Mouse (Mus musculus) intestine, embryonic 16.5 days (tissue): Measurements from ENCODE around the gene Zcrb1. TPM values are rescaled to one million over a fixed set of nuclear protein-coding genes. Genes with fewer than 3 reads are reported as not detected.
"Not testable (repeated sequence)": the region's sequence is repeated elsewhere in the genome, so short reads cannot be mapped to it uniquely, and the experiment has no call there.

Experiments used
- ATAC-seq: fragments of 200-750 bp; cut with Nextera tagmentation; 2 replicates; pipeline ENCODE4 v1.8.0; 2017; ENCODE audit warnings: moderate TSS enrichment, moderate library complexity
- H3K27ac ChIP-seq: fragments of 300-500 bp; sonication (generic); 2 replicates; pipeline ENCODE4 v1.5.1; 2014; ENCODE audit warnings: mild to moderate bottlenecking, low read length
- H3K27me3 ChIP-seq: fragments of 300-500 bp; sonication (generic); replicated peaks from 2 replicates; pipeline ENCODE4 v1.6.1; 2014; ENCODE audit warnings: low read length, control low read depth, mixed read lengths; ENCODE audit not compliant: control insufficient read depth, insufficient read depth
- H3K36me3 ChIP-seq: fragments of 300-500 bp; sonication (generic); 2 replicates; pipeline ENCODE4 v1.6.1; 2014; ENCODE audit warnings: low read length, control low read depth; ENCODE audit not compliant: control insufficient read depth, insufficient read depth
- H3K4me1 ChIP-seq: fragments of 300-500 bp; sonication (generic); 2 replicates; pipeline ENCODE4 v1.6.1; 2014; ENCODE audit warnings: low read length, control low read depth, mixed read lengths; ENCODE audit not compliant: control insufficient read depth, insufficient read depth
- H3K4me2 ChIP-seq: fragments of 300-500 bp; sonication (generic); 2 replicates; pipeline ENCODE4 v1.6.1; 2014; ENCODE audit warnings: low read depth, low read length, control low read depth
- H3K4me3 ChIP-seq: fragments of 300-500 bp; sonication (generic); 2 replicates; pipeline ENCODE4 v1.5.1; 2014; ENCODE audit warnings: mild to moderate bottlenecking, low read length
- H3K9ac ChIP-seq: fragments of 300-500 bp; sonication (generic); 2 replicates; pipeline ENCODE4 v1.6.1; 2014; ENCODE audit warnings: low read depth, low read length
- H3K9me3 ChIP-seq: fragments of 300-500 bp; sonication (generic); 2 replicates; pipeline ENCODE4 v1.6.1; 2016; ENCODE audit warnings: low read length, control low read depth; ENCODE audit not compliant: control insufficient read depth
- WGBS: fragments of 180-500 bp; shearing (Covaris S2); extraction: QIAGEN DNeasy Blood & Tissue Kit; methylation state at CpG from one replicate; pipeline ENCODE4 v1.1.7; 2014; 5-methylcytosine and 5-hydroxymethylcytosine counted together
- polyA plus RNA-seq: library from polyadenylated mRNA; unstranded; fragments of >200 nt; fragmentation: Nextera tagmentation; extraction: Ambion mirVana; gene quantifications from 2 replicates; pipeline ENCODE4 v1.2.1, GENCODE M21; 2015

The Zcrb1 gene
- polyA plus RNA-seq, 1 experiment from 2014 or later: 101 TPM

DNA sequence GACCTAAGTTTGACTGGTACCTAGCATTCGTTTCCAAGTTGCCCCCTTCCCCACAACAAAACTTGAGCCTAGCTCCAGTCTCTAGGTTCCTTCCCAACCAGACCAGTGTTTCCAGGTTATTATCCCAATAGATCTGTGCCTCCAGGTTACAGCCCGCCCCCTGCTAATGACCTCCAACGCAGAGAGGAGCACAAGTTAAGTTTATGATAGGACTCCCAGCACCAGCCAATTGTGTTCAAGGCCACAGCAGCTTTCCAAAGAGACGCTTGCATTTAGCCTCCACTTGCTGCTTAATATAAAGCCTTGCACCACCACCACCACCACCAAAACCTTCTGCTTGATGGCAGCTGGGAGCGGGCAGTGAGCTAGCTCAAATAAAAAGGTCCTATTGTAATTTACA, 16.8 kb downstream of the Zcrb1 start:
- Histone ChIP-seq H3K36me3 (peaks cover 7% of the 10 kb centered on the region), H3K4me1 (no peaks in the 10 kb centered on the region), H3K9ac (no peak overlapping the region), H3K27me3 (no peaks in the 10 kb centered on the region), H3K27ac (no peak overlapping the region), H3K4me3 (no peak overlapping the region), H3K9me3 (no peaks in the 10 kb centered on the region), H3K4me2 (no peak overlapping the region)
- WGBS: 54% methylated on average over 5 of the region's 5 CpGs
- no peak for ATAC-seq

DNA sequence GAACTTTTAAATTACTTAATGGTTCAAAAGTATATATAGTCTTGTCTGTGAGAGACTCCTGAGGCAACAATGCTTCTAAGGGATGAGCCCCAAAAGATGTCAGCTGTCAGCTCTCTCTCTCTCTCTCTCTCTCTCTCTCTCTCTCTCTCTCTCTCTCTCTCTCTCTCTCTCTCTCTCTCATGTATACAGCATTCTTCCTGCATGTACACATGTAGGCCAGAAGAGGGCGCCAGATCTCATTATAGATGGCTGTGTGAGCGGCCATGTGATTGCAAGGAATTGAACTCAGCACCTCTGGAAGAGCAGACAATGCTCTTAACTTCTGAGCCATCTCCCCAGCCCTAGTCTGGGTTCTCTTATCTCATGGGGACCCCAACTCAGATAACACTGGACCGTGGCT, 19.0 kb downstream of the Zcrb1 start:
- no peaks in the 10 kb centered on the region for H3K9me3 ChIP-seq
- 83% methylated on average over 3 of the region's 3 CpGs for WGBS
- no peak overlapping the region for H3K4me2 ChIP-seq
- no peaks in the 10 kb centered on the region for H3K4me1 ChIP-seq
- no peak overlapping the region for H3K4me3 ChIP-seq
- no peak overlapping the region for H3K9ac ChIP-seq
- H3K27ac ChIP-seq: no peak overlapping the region
- H3K36me3 ChIP-seq: no peaks in the 10 kb centered on the region
- ATAC-seq: no peak
- no peaks in the 10 kb centered on the region for H3K27me3 ChIP-seq

DNA sequence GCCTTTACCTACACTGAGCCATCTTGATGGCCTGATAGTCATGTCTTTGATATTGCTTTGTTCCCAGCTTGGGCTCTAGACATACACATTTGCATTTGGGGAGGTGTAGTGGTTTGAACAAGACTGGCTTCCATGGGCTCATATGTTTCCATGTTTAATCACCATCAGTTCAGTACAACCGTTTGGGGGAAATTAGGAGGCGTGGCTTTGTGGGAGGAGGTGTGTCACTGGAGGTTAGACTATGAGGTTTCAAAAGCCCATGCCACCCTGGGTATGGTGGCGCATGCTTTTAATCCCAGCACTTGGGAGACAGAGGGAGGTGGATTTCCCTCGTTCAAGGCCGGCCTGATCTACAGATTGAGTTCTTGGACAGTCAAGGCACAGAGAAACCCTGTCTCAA, 22.4 kb downstream of the Zcrb1 start:
- Histone ChIP-seq H3K36me3 (no peaks in the 10 kb centered on the region), H3K4me2 (no peak overlapping the region), H3K27ac (no peak overlapping the region), H3K4me1 (no peaks in the 10 kb centered on the region), H3K27me3 (no peaks in the 10 kb centered on the region), H3K9me3 (no peaks in the 10 kb centered on the region), H3K9ac (no peak overlapping the region), H3K4me3 (no peak overlapping the region)
- 92% methylated on average over 5 of the region's 5 CpGs for WGBS
- no peak for ATAC-seq

DNA sequence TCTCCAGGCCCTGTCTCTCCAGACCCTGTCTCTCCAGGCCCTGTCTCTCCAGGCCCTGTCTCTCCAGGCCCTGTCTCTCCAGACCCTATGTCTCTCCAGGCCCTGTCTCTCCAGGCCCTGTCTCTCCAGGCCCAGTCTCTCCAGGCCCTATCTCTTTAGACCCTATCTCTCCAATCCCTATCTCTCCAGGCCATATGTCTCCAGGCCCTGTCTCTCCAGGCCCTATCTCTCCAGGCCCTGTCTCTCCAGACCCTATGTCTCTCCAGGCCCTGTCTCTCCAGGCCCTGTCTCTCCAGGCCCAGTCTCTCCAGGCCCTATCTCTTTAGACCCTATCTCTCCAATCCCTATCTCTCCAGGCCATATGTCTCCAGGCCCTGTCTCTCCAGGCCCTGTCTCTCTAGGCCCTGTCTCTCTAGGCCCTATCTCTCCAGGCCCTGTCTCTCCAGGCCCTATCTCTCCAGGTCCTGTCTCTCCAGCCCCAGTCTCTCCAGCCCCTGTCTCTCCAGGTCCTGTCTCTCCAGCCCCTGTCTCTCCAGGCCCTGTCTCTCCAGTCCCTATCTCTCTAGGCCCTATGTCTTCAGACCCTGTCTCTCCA, 25.5 kb downstream of the Zcrb1 start:
- not testable (repeated sequence) for H3K4me1 ChIP-seq, H3K27ac ChIP-seq, H3K9me3 ChIP-seq, H3K4me3 ChIP-seq, H3K27me3 ChIP-seq, H3K9ac ChIP-seq, H3K4me2 ChIP-seq, ATAC-seq, H3K36me3 ChIP-seq

DNA sequence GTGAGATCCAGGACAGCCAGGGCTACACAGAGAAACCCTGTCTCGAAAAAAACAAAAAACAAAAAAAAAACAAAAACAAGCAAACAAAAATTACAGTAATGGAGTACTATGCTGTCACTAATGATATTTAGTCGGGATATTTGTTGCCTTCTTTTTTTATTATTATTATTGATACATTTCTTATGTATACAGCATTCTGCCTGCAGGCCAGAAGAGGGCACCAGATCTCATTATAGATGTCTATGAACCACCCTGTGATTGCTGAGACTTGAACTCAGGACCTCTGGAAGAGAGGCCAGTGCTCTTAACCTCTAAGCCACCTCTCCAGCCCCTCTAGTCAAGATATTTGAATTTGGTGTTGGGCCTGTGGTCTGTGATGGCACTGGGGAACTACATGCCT, 26.3 kb downstream of the Zcrb1 start:
- Histone ChIP-seq H3K27ac (no peak overlapping the region), H3K9me3 (no peaks in the 10 kb centered on the region), H3K9ac (no peak overlapping the region), H3K4me2 (no peak overlapping the region), H3K4me1 (no peaks in the 10 kb centered on the region), H3K4me3 (no peak overlapping the region), H3K36me3 (no peaks in the 10 kb centered on the region), H3K27me3 (no peaks in the 10 kb centered on the region)
- WGBS: 84% methylated on average over 2 of the region's 2 CpGs
- ATAC-seq: no peak

DNA sequence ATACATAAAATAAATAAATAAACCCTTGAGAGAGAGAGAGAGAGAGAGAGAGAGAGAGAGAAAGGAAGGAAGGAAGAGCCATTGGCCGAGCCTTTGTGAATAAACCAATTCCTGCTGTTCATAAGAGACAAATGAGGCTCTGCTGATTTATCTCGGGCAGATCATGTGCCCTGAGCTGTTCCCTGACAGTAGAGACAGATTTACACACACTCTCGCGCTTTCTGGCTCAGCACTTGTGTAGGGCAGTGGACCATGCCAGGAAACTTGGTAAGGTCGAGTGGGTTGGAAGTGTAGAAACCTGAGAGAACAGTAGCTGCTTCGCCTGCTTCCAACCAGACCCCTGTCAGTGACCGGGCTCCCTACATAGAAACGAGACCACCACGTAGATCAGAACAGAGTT, 29.6 kb downstream of the Zcrb1 start:
- Histone ChIP-seq H3K27me3 (no peaks in the 10 kb centered on the region), H3K4me1 (no peaks in the 10 kb centered on the region), H3K4me2 (no peak overlapping the region), H3K4me3 (no peak overlapping the region), H3K36me3 (no peaks in the 10 kb centered on the region), H3K9me3 (no peaks in the 10 kb centered on the region), H3K9ac (no peak overlapping the region), H3K27ac (no peak overlapping the region)
- WGBS: 60% methylated on average over 9 of the region's 9 CpGs
- ATAC-seq: no peak

DNA sequence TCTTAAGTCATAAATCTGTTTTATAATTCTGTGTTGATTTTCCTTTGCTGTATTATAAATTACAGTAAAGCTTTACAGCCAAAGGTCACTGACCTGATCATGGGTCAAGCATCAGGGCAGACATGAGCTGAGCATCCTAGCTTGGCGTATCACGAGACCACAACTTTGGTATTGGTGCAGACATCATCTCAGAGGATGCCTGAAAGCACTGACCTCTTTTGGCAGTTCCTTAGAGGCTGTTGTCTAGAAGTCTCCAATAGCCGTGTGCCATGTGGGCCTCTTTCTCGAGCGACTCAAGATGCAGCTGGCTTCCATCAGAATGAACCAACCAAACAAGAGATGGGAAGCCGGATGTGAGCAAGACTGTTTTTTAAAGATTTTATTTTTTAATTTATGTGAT, 32.6 kb downstream of the Zcrb1 start:
- no peaks in the 10 kb centered on the region for H3K27me3 ChIP-seq
- H3K27ac ChIP-seq: no peak overlapping the region
- no peak overlapping the region for H3K9ac ChIP-seq
- H3K4me2 ChIP-seq: no peak overlapping the region
- ATAC-seq: no peak
- no peaks in the 10 kb centered on the region for H3K4me1 ChIP-seq
- H3K36me3 ChIP-seq: no peaks in the 10 kb centered on the region
- no peak overlapping the region for H3K4me3 ChIP-seq
- H3K9me3 ChIP-seq: no peaks in the 10 kb centered on the region
- WGBS: 75% methylated on average over 6 of the region's 6 CpGs

DNA sequence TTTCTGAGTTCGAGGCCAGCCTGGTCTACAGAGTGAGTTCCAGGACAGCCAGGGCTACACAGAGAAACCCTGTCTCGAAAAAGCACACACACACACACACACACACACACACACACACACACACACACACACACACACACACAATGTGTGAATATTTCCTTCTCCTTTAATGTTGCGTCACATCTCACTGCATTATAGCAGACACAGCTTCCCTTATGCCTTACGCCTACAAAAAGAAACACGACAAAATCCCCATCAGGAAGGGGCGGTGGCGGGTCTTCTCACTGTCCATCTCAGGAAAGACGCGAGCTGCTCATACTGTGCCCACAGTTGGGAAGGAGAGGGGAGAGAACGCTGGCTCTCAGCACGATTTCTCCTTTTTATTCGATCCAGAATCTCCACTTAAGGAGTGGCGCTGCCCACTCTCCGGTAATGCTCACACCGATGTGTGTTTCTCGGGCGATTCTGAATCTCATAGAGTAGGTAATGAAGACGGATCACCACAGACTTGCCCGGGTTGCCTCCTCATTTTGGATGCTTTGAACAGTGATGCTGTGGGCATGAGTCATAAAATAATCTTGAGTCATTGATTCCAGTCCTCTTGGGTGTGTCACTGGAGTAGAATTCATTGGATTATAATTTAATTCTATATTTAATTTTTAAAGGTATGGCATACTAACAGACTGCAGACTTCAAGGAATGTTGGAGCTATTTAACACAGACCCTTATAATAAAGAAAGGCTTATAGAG, 39.6 kb downstream of the Zcrb1 start:
- 92% methylated on average over 19 of the region's 19 CpGs for WGBS
- H3K36me3 ChIP-seq: no peaks in the 10 kb centered on the region
- no peak overlapping the region for H3K27ac ChIP-seq
- H3K4me1 ChIP-seq: no peaks in the 10 kb centered on the region
- no peak overlapping the region for H3K4me3 ChIP-seq
- H3K27me3 ChIP-seq: no peaks in the 10 kb centered on the region
- H3K9ac ChIP-seq: no peak overlapping the region
- no peak for ATAC-seq
- no peaks in the 10 kb centered on the region for H3K9me3 ChIP-seq
- H3K4me2 ChIP-seq: no peak overlapping the region

DNA sequence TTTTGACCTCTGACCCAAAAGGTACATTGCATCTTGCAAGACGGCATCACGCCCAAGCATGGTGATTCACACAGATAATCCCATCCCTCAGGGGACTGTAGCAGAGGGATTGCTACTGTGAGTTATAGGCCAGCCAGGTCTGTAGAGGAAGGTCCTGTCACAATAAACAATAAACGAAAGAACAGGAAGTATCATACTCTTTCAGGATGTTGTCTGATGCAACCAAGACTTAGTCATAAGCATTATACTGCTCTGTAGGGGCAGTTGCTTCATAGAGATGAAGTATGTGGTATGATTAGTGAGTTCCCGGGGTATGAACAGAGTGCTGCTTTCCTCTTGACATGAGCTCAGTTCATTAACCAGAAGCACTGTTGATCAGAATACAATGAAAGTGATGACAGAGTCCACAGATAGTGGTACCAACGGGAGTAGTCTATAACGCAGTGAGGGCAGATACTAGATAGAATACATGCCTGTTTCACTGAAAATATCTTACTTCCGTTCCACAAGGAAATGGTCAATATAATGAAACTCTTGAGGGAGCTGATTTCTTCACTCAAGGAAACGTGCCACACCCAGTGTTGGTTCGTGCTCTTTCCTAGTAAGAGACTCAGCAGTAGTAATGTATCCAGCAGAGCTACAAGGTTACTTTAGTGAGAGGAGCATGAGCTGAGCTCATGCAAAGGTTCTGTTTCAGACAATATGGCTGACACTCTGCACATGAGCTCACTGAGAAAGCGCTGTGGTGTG, 57.3 kb downstream of the Zcrb1 start:
- Histone ChIP-seq H3K27me3 (no peaks in the 10 kb centered on the region), H3K4me3 (no peak overlapping the region), H3K27ac (no peak overlapping the region), H3K9ac (no peak overlapping the region), H3K9me3 (no peaks in the 10 kb centered on the region), H3K36me3 (no peaks in the 10 kb centered on the region), H3K4me2 (no peak overlapping the region), H3K4me1 (no peaks in the 10 kb centered on the region)
- 82% methylated on average over 10 of the region's 10 CpGs for WGBS
- no peak for ATAC-seq
